Mouse (Mus musculus) bone marrow, adult 2 months (tissue): ENCODE data around the gene Rnf5.

ENCODE experiments used
- CTCF ChIP-seq: fragments of 200-500 bp; IDR thresholded peaks from 2 replicates; pipeline ENCODE4 v1.5.1; 2011; ENCODE audit warnings: low read length, control low read depth; ENCODE audit not compliant: control insufficient read depth, insufficient read depth
- POLR2A ChIP-seq: fragments of 200-500 bp; IDR thresholded peaks from 2 replicates; pipeline ENCODE4 v1.6.1; 2011; ENCODE audit warnings: low read depth, mild to moderate bottlenecking, control low read depth, low read length, borderline replicate concordance; ENCODE audit not compliant: control insufficient read depth

DNA sequence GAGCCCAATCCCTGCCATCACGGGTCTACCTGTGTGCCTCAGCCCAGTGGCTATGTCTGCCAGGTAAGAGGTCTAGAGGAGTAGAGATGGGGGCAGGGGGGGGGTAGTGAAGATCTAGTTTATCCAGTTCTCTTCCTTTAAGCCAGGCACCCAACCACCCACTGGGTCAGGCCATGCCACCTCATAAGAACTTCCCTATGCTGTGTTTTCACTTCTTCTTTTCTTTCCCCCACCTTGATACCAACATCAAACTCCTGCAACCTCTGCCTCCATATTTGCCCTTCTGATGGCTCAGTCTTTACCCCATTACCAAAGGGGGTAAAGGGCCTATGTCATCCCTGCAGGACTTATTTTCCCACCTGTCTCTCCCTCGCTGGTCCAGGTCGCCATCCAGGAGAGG, 25.4 kb downstream of the Rnf5 start:
- TF ChIP-seq CTCF = no peak
- no peak for TF ChIP-seq POLR2A
